Mouse (Mus musculus): ENCODE measurements around the gene Olfr1338. TPM values are rescaled to one million over a fixed set of nuclear protein-coding genes. Genes with fewer than 3 reads are reported as not detected.

Gene Olfr1338
- total and polyA plus RNA-seq, 3 experiments, result not detected

GRCm38 (mm10) chr4:118739574-118739973, 19.0 kb downstream of the Olfr1338 start:
- H3K9me3 ChIP-seq (replicated peaks; ENCODE audit: low read length), result no peaks in the 10 kb centered on the region
- TF ChIP-seq NELFE (IDR thresholded peaks at IDR 0.05; ENCODE audit: low read depth, low read length), result no peak
- no peak for TF ChIP-seq TBP (conservative IDR thresholded peaks at IDR 0.05; ENCODE audit: low read depth, low read length)
- TF ChIP-seq MAZ (IDR thresholded peaks at IDR 0.05; ENCODE audit: low read depth, low read length), result no peak
- no peak for TF ChIP-seq ELF1 (IDR thresholded peaks at IDR 0.05; ENCODE audit: low read depth, low read length)
- TF ChIP-seq RCOR1 (conservative IDR thresholded peaks at IDR 0.05; ENCODE audit: low read depth, low read length), result no peak
- no peak for TF ChIP-seq ZC3H11A (IDR thresholded peaks at IDR 0.05; ENCODE audit: low read depth, low read length)
- TF ChIP-seq ZKSCAN1 (IDR thresholded peaks at IDR 0.05; ENCODE audit: borderline replicate concordance, low read depth, low read length), result no peak
- no peak for TF ChIP-seq ZMIZ1 (IDR thresholded peaks at IDR 0.05; ENCODE audit: low read depth, low read length)
- TF ChIP-seq BHLHE40 (IDR thresholded peaks at IDR 0.05; ENCODE audit: low read depth, low read length), result no peak
- TF ChIP-seq ZNF384 (IDR thresholded peaks at IDR 0.05; ENCODE audit: low read depth, low read length), result no peak
- no peak overlapping the region for H3K4me3 ChIP-seq (replicated peaks in 1 of 3; ENCODE audit: low read depth in 2 of 3, low read length in 2 of 3, poor library complexity in 1 of 3)
- H3K9ac ChIP-seq (ENCODE audit: insufficient read depth, low read depth), result no peak overlapping the region
- in situ Hi-C loops (cut with MboI; ENCODE audit: low pct_ligation_motif_present, low pct_unique_long_range_greater_than_20kb, low sequenced_read_pairs), result no loop called here
- H3K4me1 ChIP-seq (ENCODE audit: control insufficient read depth in 1 of 2, insufficient read depth in 2 of 2), result no peaks in the 10 kb centered on the region
- H3K27ac ChIP-seq (ENCODE audit: insufficient read depth, low read depth), result no peak overlapping the region
- H3K4me2 ChIP-seq (ENCODE audit: insufficient read depth, low read depth, poor library complexity, severe bottlenecking), result no peak overlapping the region
- no peaks in the 10 kb centered on the region for H3K79me2 ChIP-seq (replicated peaks; ENCODE audit: control insufficient read depth, extremely low read depth, insufficient read depth, poor library complexity, severe bottlenecking)
- no peaks in the 10 kb centered on the region for H3K36me3 ChIP-seq (replicated peaks in 1 of 2; ENCODE audit: control insufficient read depth in 1 of 2, insufficient read depth in 1 of 2, low read length in 1 of 2)
- DNase-seq (ENCODE audit: extremely low read depth), result no peak
- dilution Hi-C loops (cut with MboI; ENCODE audit: extremely low pct_ligation_motif_present, extremely low pct_unique_long_range_greater_than_20kb, low sequenced_read_pairs), result no loop called here
- H3K27me3 ChIP-seq (replicated peaks), result peaks cover 70% of the 10 kb centered on the region

- H3K36me3 ChIP-seq (replicated peaks in 1 of 2; ENCODE audit: control insufficient read depth in 1 of 2, insufficient read depth in 1 of 2, low read length in 1 of 2), result no peaks in the 10 kb centered on the region
- no peak within 1 kb of the TSS for H3K4me3 ChIP-seq (replicated peaks in 1 of 3; ENCODE audit: low read depth in 2 of 3, low read length in 2 of 3, poor library complexity in 1 of 3)
- in situ Hi-C loops (cut with MboI; ENCODE audit: low pct_ligation_motif_present, low pct_unique_long_range_greater_than_20kb, low sequenced_read_pairs), result no loop called here
- peaks cover 6% of the 10 kb centered on the region for H3K9me3 ChIP-seq (replicated peaks; ENCODE audit: low read length)
- no peak for DNase-seq (ENCODE audit: extremely low read depth)
- H3K27me3 ChIP-seq (replicated peaks), result peaks cover 90% of the 10 kb centered on the region
- no peaks in the 10 kb centered on the region for H3K79me2 ChIP-seq (replicated peaks; ENCODE audit: control insufficient read depth, extremely low read depth, insufficient read depth, poor library complexity, severe bottlenecking)
- H3K27ac ChIP-seq (ENCODE audit: insufficient read depth, low read depth), result no peak within 1 kb of the TSS
- H3K9ac ChIP-seq (ENCODE audit: insufficient read depth, low read depth), result no peak within 1 kb of the TSS
- no peaks in the 10 kb centered on the region for H3K4me1 ChIP-seq (ENCODE audit: control insufficient read depth in 1 of 2, insufficient read depth in 2 of 2)
- no peak within 1 kb of the TSS for H3K4me2 ChIP-seq (ENCODE audit: insufficient read depth, low read depth, poor library complexity, severe bottlenecking)
- no peak for TF ChIP-seq NRF1 (IDR thresholded peaks at IDR 0.05; ENCODE audit: low read depth, low read length)
- no peak for TF ChIP-seq NELFE (IDR thresholded peaks at IDR 0.05; ENCODE audit: low read depth, low read length)
- no peak for TF ChIP-seq MYC (IDR thresholded peaks at IDR 0.05; ENCODE audit: low read depth, low read length)
- no peak for TF ChIP-seq UBTF (IDR thresholded peaks at IDR 0.05; ENCODE audit: low read depth, low read length)
- TF ChIP-seq ETS1 (conservative IDR thresholded peaks at IDR 0.05; ENCODE audit: low read depth, low read length), result no peak
- no peak for TF ChIP-seq JUND (conservative IDR thresholded peaks at IDR 0.05; ENCODE audit: low read depth, low read length)
- no peak for TF ChIP-seq ZKSCAN1 (IDR thresholded peaks at IDR 0.05; ENCODE audit: borderline replicate concordance, low read depth, low read length)
- no peak for TF ChIP-seq ZMIZ1 (IDR thresholded peaks at IDR 0.05; ENCODE audit: low read depth, low read length)
- TF ChIP-seq MAZ (IDR thresholded peaks at IDR 0.05; ENCODE audit: low read depth, low read length), result no peak
- TF ChIP-seq JUN (IDR thresholded peaks at IDR 0.05; ENCODE audit: insufficient read depth, low read depth, low read length), result no peak
- TF ChIP-seq PAX5 (IDR thresholded peaks at IDR 0.05; ENCODE audit: low read length), result no peak
- TF ChIP-seq POLR2A (IDR thresholded peaks at IDR 0.05; ENCODE audit: low read depth, low read length), result no peak
- no peak for TF ChIP-seq CHD2 (IDR thresholded peaks at IDR 0.05; ENCODE audit: low read length)
- no peak for TF ChIP-seq BHLHE40 (IDR thresholded peaks at IDR 0.05; ENCODE audit: low read depth, low read length)
- no peak for TF ChIP-seq CHD1 (IDR thresholded peaks at IDR 0.05; ENCODE audit: low read depth, low read length)
- TF ChIP-seq USF2 (conservative IDR thresholded peaks at IDR 0.05; ENCODE audit: low read depth, low read length), result no peak
- no peak for TF ChIP-seq POLR2AphosphoS2 (IDR thresholded peaks at IDR 0.05; ENCODE audit: low read depth, low read length)
- dilution Hi-C loops (cut with MboI; ENCODE audit: extremely low pct_ligation_motif_present, extremely low pct_unique_long_range_greater_than_20kb, low sequenced_read_pairs), result no loop called here
Measured at GRCm38 (mm10) chr4:118731875-118732274, 26.7 kb downstream of the Olfr1338 start, which contains the start of gene Olfr1339. Gene Olfr1339, plus strand, starts transcription at chr4:118732175.

Measured in CH12.LX (cell line).